Mouse (Mus musculus): ENCODE measurements around the gene Myo1b. TPM values are rescaled to one million over a fixed set of nuclear protein-coding genes. Genes with fewer than 3 reads are reported as not detected.
"Not testable (repeated sequence)": the region's sequence is repeated elsewhere in the genome, so short reads cannot be mapped to it uniquely, and the experiment has no call there.

The Myo1b gene
- polyA plus RNA-seq, 1 experiment, result 2.6 TPM

DNA sequence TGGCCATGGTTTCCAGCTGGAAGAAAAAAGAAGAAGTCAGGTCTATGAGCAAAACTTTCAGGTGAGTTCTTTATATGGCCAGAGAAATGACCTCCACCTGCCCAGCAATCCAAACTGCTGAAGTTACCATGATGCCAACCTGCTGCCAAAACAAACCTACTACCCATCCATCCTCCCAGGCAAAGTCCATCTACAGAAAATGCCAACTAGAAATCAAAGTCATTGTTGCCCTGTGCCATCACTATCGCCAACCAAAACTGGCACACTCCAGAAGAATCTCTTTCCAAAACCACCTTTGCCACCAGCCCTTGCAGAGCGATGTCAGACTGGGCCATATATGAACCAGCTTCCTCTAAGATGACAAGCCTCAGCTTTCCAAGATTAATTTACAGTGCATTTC lies 32.7 kb downstream of the Myo1b start:
- WGBS, result 93% methylated on average over 2 of the region's 2 CpGs
- Histone ChIP-seq H3K27me3 (ENCODE audit: control insufficient read depth, insufficient read depth, low read length) (no peaks in the 10 kb centered on the region), H3K4me1 (ENCODE audit: control insufficient read depth, insufficient read depth, insufficient read length, low read length) (0 out of 2 replicates have a peak, but pooled peaks cover 5% of the 10 kb centered on the region), H3K4me3 (ENCODE audit: low read depth, low read length) (no peak overlapping the region), H3K27ac (ENCODE audit: insufficient read depth, low read depth, low read length) (no peak overlapping the region), H3K36me3 (ENCODE audit: control insufficient read depth, insufficient read depth, low read length) (no peaks in the 10 kb centered on the region)
- TF ChIP-seq POLR2A (IDR thresholded peaks at IDR 0.05; ENCODE audit: low read depth, low read length) (no peak), CTCF (IDR thresholded peaks at IDR 0.05; ENCODE audit: extremely low read depth, insufficient read length, insufficient replicate concordance, low read depth, low read length) (no peak)

DNA sequence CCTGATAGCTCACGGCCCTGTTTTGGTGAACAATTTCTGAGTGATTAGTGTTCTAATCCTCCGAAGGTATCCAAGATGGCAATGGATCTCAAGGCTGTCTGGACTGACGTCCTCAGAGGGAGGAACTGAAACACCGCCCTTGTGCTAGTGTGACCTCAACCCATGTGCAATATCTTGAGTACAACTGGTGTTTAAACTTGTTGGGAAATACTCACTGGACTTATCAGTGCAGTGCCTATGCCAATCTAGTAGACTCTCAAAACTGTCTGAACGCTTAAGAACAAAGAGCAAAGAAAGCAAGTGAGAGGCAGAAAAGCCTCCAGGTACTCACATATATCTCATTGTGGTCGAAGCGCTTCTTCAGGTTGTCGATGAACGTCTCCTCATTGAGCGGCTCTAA lies 33.1 kb downstream of the Myo1b start:
- H3K4me3 ChIP-seq (ENCODE audit: low read depth, low read length), result no peak overlapping the region
- H3K27ac ChIP-seq (ENCODE audit: insufficient read depth, low read depth, low read length), result no peak overlapping the region
- TF ChIP-seq CTCF (IDR thresholded peaks at IDR 0.05; ENCODE audit: extremely low read depth, insufficient read length, insufficient replicate concordance, low read depth, low read length) (no peak), POLR2A (IDR thresholded peaks at IDR 0.05; ENCODE audit: low read depth, low read length) (no peak)
- no peaks in the 10 kb centered on the region for H3K36me3 ChIP-seq (ENCODE audit: control insufficient read depth, insufficient read depth, low read length)
- 0 out of 2 replicates have a peak, but pooled peaks cover 5% of the 10 kb centered on the region for H3K4me1 ChIP-seq (ENCODE audit: control insufficient read depth, insufficient read depth, insufficient read length, low read length)
- WGBS, result 91% methylated on average over 10 of the region's 10 CpGs
- no peaks in the 10 kb centered on the region for H3K27me3 ChIP-seq (ENCODE audit: control insufficient read depth, insufficient read depth, low read length)

DNA sequence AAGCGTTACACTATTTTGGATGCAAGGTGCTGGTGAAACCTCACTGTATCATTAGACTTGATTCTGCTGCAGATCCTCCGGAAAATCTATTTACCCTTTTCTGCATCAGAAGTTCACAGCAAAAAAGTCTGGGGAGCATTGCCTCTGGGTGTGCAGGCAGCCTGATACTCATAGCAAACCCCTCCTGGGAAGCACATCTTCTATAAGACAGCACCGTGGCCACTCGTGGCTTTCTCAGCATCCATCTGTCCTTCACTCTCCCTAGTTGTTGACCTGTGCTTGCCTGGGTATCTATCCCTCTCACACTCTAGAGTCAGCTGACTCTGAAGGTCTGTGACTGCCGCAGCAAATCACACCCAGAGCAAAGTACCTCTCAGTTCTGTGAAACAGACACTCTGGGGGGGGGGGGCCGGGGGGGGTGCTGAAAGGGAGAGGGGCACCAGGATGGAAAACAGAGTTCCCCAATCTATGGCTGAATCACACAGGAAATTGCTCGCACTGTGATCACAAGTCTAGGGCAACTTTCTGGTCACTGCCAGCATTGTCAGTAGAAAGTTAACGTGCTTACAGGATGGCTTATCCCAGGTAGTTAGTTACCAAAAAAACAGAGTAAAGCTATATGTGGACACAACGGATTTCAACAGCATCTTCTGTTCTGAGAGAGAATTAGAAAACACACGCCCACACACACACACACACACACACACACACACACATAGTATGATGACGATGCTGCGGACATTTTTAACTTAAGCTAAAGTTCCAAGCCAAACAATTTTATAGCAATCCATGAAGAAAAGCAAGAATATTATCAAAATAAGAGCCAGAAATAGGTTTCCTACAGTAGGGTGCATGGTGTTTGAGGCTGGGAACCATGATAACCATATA lies 35.7 kb downstream of the Myo1b start:
- Histone ChIP-seq H3K36me3 (ENCODE audit: control insufficient read depth, insufficient read depth, low read length) (no peaks in the 10 kb centered on the region), H3K27ac (ENCODE audit: insufficient read depth, low read depth, low read length) (no peak overlapping the region; the same call in 1 of the 2 replicates), H3K4me3 (ENCODE audit: low read depth, low read length) (no peak overlapping the region), H3K4me1 (ENCODE audit: control insufficient read depth, insufficient read depth, insufficient read length, low read length) (no peaks in the 10 kb centered on the region), H3K27me3 (ENCODE audit: control insufficient read depth, insufficient read depth, low read length) (no peaks in the 10 kb centered on the region)
- WGBS, result 73% methylated on average over 12 of the region's 12 CpGs
- no peak for TF ChIP-seq CTCF (IDR thresholded peaks at IDR 0.05; ENCODE audit: extremely low read depth, insufficient read length, insufficient replicate concordance, low read depth, low read length)
- TF ChIP-seq POLR2A (IDR thresholded peaks at IDR 0.05; ENCODE audit: low read depth, low read length), result no peak

DNA sequence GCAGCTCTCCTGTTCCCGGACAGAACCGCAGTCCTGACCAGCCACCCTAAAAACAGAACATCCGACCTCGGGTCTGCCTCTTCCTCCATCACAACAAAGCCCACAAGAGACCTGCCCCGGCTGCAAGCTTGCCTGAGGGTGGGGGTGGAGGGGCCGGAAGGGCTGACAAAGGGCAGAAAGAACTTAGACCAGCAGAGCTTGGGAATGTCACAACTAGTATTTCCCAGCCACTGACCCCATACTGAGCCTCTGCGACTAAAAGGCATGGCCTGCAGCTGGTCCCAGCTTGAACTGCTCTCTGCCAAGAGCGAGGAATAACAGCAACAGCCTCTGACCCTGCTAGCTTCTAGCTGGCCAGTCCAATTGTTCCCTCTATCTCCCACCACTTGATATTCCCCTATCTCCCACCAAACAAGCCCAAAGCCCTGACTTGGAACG lies 36.5 kb downstream of the Myo1b start:
- H3K4me3 ChIP-seq (ENCODE audit: low read depth, low read length), result no peak overlapping the region
- TF ChIP-seq POLR2A (IDR thresholded peaks at IDR 0.05; ENCODE audit: low read depth, low read length) (no peak), CTCF (IDR thresholded peaks at IDR 0.05; ENCODE audit: extremely low read depth, insufficient read length, insufficient replicate concordance, low read depth, low read length) (no peak)
- H3K27ac ChIP-seq (ENCODE audit: insufficient read depth, low read depth, low read length), result no peak overlapping the region
- no peaks in the 10 kb centered on the region for H3K4me1 ChIP-seq (ENCODE audit: control insufficient read depth, insufficient read depth, insufficient read length, low read length)
- H3K27me3 ChIP-seq (ENCODE audit: control insufficient read depth, insufficient read depth, low read length), result no peaks in the 10 kb centered on the region
- H3K36me3 ChIP-seq (ENCODE audit: control insufficient read depth, insufficient read depth, low read length), result no peaks in the 10 kb centered on the region
- 76% methylated on average over 9 of the region's 9 CpGs for WGBS

DNA sequence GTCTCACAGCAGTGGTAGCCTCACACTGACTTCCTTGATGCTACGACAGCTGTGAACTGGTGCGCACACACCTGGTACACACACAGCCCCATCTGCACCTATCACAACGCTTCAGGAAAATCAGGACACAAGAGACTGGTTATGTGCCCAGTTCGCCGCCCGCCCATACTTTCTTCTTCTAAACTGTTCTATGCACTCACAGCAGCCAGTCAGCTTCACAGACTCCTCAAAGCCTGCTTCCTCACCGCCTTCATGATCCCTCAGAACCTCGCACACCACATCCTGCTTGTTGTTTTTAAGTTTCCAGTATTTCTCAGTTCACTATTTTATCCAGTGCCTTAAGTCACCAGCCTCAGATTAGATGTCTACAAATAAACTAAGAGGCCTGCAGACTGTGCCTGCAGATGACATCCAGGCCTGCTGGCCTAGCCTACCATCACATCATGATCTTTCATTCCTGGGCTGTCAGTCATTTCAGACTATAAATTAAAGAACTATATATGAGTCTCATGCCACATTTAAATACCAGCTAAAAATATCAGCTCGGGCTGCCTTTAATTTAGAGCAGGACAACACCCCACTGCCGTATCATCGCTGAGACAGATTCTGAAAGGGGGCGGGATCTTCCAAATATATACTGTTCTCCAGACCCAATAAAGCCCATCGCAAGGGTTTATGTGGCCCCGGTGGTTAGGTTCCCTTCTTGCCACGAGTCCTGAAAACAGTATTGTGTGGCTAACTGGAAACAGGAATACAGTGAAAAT lies 40.2 kb downstream of the Myo1b start:
- no peak for TF ChIP-seq POLR2A (IDR thresholded peaks at IDR 0.05; ENCODE audit: low read depth, low read length)
- no peak for TF ChIP-seq CTCF (IDR thresholded peaks at IDR 0.05; ENCODE audit: extremely low read depth, insufficient read length, insufficient replicate concordance, low read depth, low read length)
- no peaks in the 10 kb centered on the region for H3K4me1 ChIP-seq (ENCODE audit: control insufficient read depth, insufficient read depth, insufficient read length, low read length)

DNA sequence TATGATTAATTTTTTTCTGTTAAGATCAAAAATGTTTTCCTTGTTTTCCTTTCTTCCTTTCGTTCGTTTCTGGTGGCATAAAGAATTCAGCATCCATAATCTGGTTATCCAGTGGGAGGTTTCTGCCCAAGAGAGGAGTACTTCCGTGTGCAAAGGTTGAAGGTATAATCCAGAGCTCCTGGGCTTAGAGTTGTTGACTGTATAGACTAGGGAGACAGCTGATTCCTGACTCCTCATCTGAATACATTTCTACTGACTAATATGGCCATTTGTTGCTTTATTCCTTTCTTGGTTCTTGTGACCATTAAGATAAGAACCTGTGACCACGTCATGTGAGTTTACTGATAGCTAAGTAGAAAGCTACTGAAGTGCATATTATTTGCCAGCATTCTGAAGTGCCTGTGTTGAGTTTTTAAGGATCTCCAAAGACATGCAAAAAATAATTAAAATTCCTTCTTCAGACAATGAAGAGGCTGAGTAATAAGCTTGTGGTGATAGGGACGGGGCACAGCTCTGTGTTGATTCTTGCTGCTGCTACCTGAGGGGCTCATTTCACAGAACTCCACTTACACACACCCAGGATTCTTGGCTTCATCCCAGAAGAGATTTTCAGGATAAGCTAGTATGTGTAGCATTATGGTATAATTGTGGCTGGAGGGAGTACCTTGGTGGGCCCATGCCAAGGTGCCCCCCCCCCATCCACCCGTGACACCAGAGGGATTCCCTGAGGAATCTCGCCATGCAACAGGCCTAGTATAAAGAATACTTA lies 43.2 kb downstream of the Myo1b start:
- Histone ChIP-seq H3K4me1 (ENCODE audit: control insufficient read depth, insufficient read depth, insufficient read length, low read length) (no peaks in the 10 kb centered on the region), H3K27ac (ENCODE audit: insufficient read depth, low read depth, low read length) (no peak overlapping the region), H3K27me3 (ENCODE audit: control insufficient read depth, insufficient read depth, low read length) (no peaks in the 10 kb centered on the region), H3K4me3 (ENCODE audit: low read depth, low read length) (no peak overlapping the region), H3K36me3 (ENCODE audit: control insufficient read depth, insufficient read depth, low read length) (no peaks in the 10 kb centered on the region)
- TF ChIP-seq POLR2A (IDR thresholded peaks at IDR 0.05; ENCODE audit: low read depth, low read length), result no peak
- no peak for TF ChIP-seq CTCF (IDR thresholded peaks at IDR 0.05; ENCODE audit: extremely low read depth, insufficient read length, insufficient replicate concordance, low read depth, low read length)
- WGBS, result 78% methylated on average over 7 of the region's 7 CpGs

More for the DNA sequence above, 40.2 kb downstream of the Myo1b start:
- Histone ChIP-seq H3K4me3 (ENCODE audit: low read depth, low read length) (no peak overlapping the region), H3K36me3 (ENCODE audit: control insufficient read depth, insufficient read depth, low read length) (no peaks in the 10 kb centered on the region), H3K27me3 (ENCODE audit: control insufficient read depth, insufficient read depth, low read length) (no peaks in the 10 kb centered on the region), H3K27ac (ENCODE audit: insufficient read depth, low read depth, low read length) (no peak overlapping the region)
- WGBS, result 88% methylated on average over 15 of the region's 15 CpGs

DNA sequence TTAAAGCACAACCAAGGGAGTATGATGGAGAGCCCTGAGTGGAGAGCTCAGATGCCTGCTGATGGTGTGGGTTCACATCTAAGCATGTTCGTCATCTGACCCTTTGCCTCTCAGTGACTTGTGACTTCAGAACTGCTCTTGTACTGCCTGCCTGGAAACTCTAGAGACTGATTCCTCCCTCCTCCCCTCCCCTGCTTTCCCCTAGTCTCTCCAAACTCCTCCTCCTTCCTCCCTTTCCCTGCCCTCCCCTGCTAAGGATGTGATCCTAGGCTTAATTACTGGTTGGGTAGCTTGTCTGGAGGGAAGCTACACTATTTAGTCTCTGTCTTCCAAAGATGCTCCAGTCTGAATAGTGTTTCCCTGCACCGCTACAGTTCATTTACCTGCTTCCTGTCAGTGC lies 44.6 kb downstream of the Myo1b start:
- H3K4me3 ChIP-seq (ENCODE audit: low read depth, low read length); H3K36me3 ChIP-seq (ENCODE audit: control insufficient read depth, insufficient read depth, low read length): not testable (repeated sequence)
- WGBS, result 74% methylated on average over 2 of the region's 2 CpGs

More for the DNA sequence above, 44.6 kb downstream of the Myo1b start:
- not testable (repeated sequence) for H3K27me3 ChIP-seq (ENCODE audit: control insufficient read depth, insufficient read depth, low read length); H3K4me1 ChIP-seq (ENCODE audit: control insufficient read depth, insufficient read depth, insufficient read length, low read length); H3K27ac ChIP-seq (ENCODE audit: insufficient read depth, low read depth, low read length)
